Mouse (Mus musculus) liver, adult 2 months (tissue): ENCODE measurements around the gene Stk4.

Source experiments
- CTCF ChIP-seq: fragments of 200-500 bp; IDR thresholded peaks from 2 replicates; pipeline ENCODE4 v1.5.1; 2011; ENCODE audit warnings: low read depth, low read length, control low read depth
- POLR2A ChIP-seq: fragments of 200-500 bp; IDR thresholded peaks from 2 replicates; pipeline ENCODE4 v1.6.1; 2011; ENCODE audit warnings: low read length, control low read depth; ENCODE audit not compliant: insufficient read depth; ENCODE audit errors: extremely low read depth

DNA sequence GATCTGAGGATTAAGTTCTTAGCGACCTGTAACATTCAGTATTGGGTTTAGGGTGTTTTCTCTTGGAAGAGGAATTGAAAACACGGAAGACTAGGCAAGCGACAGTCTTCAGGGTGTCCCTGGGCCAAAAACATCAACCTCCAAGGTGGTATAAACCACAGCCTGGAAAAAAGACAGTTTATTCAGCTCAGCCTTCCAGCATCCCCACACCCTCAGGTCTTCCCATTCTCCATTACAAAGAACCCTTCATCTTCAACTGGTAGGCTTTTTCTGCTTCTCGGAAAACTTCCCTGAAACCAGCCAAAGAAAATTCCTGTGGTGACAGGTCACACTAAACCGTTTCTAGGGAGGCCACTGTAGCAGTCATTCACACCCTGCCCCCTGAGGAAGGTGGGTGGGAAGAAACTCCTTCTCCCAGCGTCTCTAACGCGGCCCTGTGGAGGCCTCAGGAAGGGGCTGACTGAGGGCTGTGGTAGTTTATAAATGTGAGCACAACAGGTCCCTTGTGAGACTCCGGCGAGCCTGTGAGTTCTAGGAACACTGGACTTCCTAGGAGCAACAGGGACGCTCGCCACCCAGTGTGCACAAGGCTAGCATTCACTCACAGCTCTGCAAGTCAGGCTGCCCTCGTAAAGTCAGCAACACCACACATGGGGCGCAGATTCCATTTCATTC lies 80.1 kb downstream of the Stk4 start:
- TF ChIP-seq POLR2A (no peak), CTCF (no peak)
